Mouse (Mus musculus) kidney, adult 2 months (tissue): ENCODE measurements at regions not wholly inside any gene's neighbourhood (a gene's known extent, or its start where the extent isn't known, plus 50 kb on each side); places are given as distances from the start of the nearest gene placed in this dataset.

Experiments used
- CTCF ChIP-seq: fragments of 200-500 bp; conservative IDR thresholded peaks from 2 replicates; pipeline ENCODE4 v1.5.1; 2011; ENCODE audit warnings: low read depth, mild to moderate bottlenecking, control low read depth, low read length, moderate library complexity, mixed read lengths; ENCODE audit not compliant: insufficient read depth, insufficient read length
- POLR2A ChIP-seq: fragments of 200-500 bp; IDR thresholded peaks from one replicate; pipeline ENCODE4 v1.6.1; 2011; ENCODE audit warnings: low read depth, low read length, control low read depth

GRCm38 (mm10) chr1:122243031-122243430 lies 675.2 kb upstream of the Ddx18 start:
- TF ChIP-seq POLR2A: no peak
- TF ChIP-seq CTCF: no peak
